Mouse (Mus musculus) megakaryocyte, embryonic 14.5 days (primary cell): ENCODE measurements at regions not wholly inside any gene's neighbourhood (a gene's known extent, or its start where the extent isn't known, plus 50 kb on each side); places are given as distances from the start of the nearest gene placed in this dataset.

Experiments used
- FLI1 ChIP-seq: IDR thresholded peaks from 2 replicates; pipeline ENCODE4 v1.6.1; 2012; ENCODE audit warnings: low read length, inconsistent platforms, mixed read lengths
- GATA1 ChIP-seq: IDR thresholded peaks from 3 replicates; pipeline ENCODE4 v1.6.1; 2012; ENCODE audit warnings: mixed read lengths, low read length, inconsistent platforms, borderline replicate concordance

- TF ChIP-seq GATA1: no peak
- no peak for TF ChIP-seq FLI1
These were observed 90.8 kb upstream of the Mvb12b start for GRCm38 (mm10) chr2:33978550-33978949.
